Mouse (Mus musculus): ENCODE measurements at regions not wholly inside any gene's neighbourhood (a gene's known extent, or its start where the extent isn't known, plus 50 kb on each side); places are given as distances from the start of the nearest gene placed in this dataset.

DNA sequence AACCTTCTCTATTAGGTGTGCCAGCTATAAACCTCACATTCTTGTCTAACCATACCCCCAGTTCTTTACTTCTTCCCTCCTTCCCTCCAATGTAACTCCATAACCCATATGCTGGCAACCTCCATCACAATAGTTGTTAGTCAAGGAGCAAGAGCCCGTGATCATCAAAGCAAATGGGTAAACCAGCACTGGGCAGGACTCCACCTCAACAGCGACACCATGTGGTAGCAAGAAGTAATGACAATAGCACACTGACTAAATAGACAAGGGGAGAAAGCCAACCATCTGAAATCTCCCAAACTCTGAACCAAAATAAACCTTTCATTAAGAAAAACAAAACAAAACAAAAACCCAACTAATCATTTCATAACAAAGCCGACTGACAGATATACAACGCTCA lies 297.8 kb downstream of the Psat1 start:
- DNase-seq (ENCODE audit: extremely low spot score, low read depth, low spot score): peak; percentile 49

DNA sequence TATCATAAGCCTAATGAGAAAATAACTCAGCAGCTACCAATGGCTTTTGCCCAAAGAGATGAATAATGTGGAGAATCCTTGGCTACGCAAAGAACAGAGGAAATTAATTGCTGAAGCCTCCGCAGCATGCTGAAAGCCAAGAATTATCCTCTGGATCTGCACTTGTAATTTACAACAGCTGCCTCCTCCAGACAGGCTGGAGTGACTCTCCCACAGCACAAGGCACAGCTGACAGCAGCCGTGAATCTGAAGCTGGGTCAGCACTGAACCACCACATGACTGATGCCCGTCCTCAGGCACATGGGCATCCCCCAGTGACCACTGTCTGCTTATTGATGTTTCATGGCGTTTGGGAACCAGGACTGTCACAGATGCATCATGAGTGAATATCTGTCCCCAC lies 299.8 kb downstream of the Psat1 start:
- DNase-seq (ENCODE audit: extremely low spot score, low read depth, low spot score): no peak

DNA sequence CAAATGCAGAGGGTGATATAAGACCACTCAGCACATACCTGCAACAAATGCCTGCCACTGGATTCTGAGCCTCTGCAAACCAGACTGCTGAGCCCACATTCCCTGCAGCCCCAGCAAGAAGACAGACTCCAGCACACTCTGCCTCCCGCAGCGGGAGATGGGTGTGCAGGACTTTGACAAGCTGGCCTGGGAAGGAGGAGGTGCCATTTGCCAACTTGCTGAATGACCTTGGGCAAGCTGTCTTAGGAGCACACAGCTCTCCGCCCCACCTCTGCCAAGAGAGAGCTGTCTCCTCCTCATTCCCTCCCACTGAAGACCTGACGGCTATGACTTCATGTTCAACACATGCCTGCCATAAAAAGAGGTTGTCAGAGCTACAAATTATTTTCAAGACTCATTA lies 302.4 kb downstream of the Psat1 start:
- DNase-seq (ENCODE audit: extremely low spot score, low read depth, low spot score): no peak

DNA sequence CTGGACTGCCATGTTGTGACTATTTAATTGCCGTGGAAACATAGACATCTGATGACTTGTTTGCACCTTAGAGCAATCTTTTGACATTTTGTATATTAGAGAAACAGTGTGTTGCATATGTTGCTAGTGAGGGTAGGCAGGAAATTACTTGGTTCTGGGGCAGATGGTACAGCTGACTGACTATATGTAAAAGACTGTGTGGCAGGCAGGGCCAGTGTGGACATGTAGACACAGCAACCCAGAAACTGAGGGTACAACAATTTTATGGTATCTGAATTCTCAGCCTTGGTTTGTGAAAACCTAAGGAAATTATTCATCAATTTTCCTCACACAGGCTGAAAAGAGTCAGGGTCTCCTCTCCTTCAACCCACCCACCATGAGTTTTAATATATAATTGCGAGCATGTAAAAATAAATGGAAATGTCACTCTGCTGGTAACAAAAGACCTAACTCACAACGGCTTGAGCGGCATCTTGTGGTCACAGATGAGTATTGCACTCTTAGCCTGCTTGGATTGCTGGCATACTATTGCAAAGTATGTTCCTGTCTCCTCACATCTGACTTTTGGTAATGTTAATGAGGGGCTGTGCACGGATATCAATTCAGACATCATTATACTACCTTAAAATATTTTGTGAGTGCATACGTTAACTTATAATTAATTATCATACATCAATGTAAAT lies 329.8 kb downstream of the Psat1 start:
- DNase-seq (ENCODE audit: extremely low spot score, low read depth, low spot score): no peak

DNA sequence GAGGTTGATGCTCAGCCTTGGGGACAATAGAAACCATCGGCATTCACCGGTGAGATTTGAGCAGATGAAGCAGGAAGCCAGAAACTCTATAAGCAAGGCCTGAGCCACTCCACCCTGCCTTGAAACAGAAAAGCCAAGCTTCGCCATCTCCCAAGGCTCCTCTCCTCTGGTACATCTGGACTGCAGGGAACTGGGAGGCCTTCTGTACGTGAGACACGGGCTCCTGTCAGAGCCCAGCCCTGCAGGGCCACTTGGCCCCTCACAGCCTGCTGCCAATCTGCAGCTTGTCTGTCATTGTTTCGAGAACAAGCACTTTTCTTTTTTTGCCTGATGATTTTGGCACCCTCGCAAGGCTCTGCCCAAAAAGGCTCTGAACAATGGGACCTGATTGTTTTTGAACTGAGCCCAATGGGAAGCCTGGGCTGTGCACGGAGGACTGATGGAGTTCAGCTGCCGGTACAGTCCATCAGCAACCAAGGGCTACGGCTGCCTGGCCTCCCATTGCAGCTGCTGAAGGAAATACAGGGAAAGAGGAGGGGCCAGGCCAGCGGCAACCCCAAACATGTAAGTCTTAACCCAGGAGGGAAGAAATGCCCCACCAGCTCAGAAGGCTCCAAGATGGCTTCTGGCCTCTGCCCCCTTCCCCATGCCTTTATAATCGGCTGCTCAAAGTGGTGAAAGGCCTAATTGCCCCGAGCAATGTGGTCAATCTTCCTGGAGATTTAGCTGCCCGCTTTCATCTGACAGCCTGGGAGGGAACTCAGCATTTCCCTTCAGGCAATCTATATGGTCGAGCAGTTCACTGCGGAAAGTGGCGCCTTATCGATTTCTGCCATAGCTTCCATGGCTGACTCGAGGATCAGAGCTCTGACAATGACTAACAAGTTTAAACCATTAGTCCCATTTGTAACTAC lies 332.2 kb downstream of the Psat1 start:
- no peak for DNase-seq (ENCODE audit: extremely low spot score, low read depth, low spot score)

DNA sequence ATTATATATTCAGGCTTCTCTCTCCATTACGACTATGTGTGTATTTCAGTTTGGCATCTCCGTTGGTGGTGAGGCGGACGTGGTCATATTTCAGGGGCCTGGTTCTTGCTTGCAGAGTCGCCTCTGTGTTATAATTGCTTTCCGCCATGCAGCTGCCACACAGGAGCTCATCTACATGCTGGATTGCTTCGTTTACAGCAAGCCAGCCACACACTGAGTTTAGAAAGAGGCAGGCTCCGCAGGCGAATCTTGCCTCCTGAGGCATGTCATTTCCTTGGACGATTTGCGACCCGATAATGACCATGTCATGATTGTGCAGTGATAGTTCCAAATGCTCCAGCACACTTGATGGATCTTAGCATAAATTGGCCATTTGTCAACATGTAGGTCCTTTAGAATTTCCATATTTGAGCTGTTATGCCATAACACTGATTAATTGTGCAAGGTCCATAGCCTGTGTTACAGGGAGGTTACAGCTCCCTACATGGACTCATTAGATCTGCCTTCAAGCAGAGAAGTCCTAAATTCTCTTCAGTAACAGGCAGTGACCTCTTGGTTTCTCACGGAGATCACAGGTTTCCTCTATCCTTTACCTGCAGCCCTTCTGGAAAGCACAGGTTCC lies 335.9 kb downstream of the Psat1 start:
- no peak for DNase-seq (ENCODE audit: extremely low spot score, low read depth, low spot score)

DNA sequence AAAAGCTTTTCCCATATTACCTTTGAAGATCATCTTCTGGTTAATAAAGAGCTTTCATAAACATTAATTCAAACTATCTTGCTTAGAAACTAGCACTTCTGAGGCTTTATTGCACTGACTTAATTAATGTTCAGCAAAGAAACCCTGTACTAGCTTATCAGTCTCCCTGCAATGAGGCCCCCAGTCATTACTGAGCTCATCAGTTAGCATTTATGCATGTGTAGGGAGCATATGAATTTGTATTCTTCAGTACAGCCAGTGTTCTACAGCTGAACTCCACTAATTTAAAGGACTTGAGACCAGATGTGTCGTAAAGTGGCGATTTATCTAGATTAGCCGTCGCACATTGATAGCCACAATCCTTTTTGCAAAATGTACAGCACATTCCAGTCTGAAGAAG lies 340.7 kb downstream of the Psat1 start:
- DNase-seq (ENCODE audit: extremely low spot score, low read depth, low spot score): no peak

DNA sequence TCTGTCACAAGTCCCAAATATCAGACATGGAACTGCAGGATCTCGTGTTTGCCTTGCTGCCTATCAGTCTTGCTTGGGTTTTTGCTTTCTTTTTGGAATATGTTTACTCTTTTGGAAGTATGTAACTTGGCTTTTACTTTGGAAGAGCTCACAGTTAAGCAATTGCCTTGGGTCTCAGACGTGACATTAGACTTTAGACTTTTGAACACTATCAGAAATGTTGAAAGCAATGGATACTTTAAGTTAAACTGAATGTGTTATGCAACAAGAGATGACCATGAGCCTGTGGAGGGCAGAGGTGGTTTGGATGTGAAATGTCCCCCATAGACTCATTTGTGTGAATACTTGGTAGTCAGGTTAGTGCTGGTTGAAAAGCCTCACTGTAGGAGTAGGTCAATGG lies 354.3 kb downstream of the Psat1 start:
- DNase-seq (ENCODE audit: extremely low spot score, low read depth, low spot score): no peak

DNA sequence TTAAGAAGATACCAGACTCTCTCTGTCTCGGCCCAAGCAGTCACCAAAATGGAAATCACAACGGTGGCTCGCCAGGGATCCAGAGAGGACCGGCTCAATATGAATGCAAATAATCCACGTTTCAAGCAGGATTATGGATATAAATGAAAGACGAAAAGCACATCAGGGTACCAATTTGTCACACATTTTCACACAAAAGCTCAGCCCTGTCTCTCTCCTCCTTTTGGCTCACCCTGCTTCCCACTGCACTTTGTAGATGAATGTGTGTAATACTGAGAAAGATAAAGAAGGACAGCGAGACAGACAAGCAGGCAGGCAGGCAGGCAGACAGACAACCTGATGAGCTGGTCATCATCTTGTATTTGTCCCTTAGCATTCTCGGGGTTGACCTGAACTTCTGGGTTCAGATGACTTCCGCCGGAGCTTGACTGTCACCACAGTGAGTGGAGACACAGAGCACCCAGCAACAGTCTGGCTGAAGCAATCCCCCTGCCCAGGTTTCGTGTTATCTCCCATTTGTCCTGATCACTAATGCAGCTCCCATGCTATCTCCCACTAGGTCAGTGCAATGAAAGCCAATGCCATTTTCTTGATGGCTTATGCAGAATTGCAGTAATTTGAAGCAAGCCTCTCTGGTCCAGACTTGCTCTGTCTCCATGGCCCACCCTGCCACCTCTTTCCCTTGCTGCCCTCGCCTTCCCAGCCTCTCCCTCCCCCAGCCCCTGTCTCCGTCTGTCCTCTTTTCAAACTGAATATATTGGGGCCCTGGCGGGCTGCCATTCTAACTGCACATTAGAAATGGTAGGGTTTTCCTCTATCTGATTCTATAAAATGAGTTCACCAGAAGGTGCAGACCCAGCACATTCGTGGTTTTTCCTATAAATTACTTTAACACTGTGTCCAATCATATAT lies 363.1 kb downstream of the Psat1 start:
- DNase-seq (ENCODE audit: extremely low spot score, low read depth, low spot score): no peak

DNA sequence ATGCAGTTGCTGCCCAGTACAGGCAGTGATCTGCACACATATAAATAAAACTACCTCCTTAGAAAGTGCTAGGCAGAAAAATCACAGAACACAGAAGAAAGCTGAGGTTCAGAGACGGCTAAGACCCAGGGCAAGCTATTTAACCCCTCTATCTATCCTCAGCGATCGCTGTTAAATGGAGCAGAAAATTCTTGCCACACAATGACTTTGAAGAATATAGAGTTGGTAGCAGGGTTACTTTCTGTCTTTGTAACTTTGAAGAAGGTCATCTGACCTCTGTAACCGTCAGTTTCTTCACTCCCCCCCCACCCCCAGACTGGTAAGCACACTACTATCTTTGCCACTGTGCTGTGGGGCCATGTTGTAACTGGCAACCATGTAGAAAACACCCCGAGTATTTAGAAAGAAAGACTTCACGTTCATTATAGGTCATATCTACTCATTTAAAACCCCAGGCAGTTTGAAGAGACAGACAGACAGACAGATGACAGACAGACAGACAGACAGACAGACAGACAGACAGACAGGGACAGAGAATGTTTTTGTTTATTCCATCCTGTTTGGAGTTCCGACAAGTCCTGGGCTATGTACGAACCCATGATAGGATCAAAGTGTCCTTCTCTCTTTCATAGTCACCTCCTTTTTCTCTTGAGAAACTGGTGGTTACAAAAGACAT lies 363.9 kb downstream of the Psat1 start:
- DNase-seq (ENCODE audit: extremely low spot score, low read depth, low spot score): no peak

DNA sequence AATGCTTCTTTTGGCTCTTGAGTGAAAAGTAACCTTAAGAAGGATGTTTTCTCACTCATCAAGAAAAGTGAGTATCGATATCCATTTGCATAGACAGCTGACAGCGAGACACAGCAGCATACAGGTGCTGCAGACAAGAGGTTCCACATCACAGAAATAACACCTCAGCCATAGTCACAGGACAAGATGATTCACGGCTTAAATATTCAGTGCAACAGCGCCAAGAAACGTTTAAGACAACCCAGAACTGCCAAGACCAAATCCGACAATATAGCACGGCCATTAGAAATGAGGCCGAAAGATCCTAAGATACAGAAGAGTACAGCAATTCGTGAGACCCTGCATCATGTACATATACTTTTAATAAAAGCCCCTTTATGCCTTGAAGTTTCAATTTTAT lies 375.9 kb downstream of the Psat1 start:
- no peak for DNase-seq (ENCODE audit: extremely low spot score, low read depth, low spot score)

DNA sequence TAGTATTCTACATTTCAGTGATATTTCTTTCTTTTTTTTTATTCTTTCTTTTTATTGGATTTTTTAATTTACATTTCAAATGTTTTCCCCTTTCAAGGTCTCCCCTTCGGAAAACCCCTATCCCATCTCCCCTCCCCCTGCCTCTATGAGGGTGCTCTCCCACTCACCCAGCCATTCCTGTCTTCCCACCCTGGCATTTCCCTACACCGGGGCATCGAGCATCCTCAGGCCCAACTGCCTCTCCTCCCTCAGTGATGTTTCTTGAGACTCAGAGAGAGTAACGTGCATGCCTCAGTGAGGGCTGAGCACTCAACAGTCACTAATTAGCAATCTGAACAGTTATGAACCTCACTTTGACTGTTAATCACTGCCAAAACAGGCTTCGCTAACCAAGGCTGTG lies 385.6 kb downstream of the Psat1 start:
- no peak for DNase-seq (ENCODE audit: extremely low spot score, low read depth, low spot score)

DNA sequence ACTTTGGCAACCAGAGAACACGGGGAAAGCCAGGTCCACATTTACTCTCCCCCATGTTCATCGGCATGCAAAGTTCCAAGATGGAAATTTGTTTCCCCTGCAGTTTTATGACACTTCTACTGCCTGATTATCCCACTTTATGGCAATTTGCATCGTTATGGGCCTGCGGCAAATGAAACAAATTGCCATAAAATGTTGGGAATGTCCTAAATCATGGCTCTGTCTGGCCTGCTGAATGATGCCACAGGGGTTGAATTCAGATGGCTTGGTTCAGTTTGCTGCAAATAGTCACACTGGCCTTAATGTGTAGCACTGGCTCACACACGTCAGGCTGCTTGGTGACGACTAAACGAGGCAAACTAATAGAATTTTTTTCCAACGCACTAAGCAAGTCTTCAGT lies 393.2 kb downstream of the Psat1 start:
- peak; percentile 10 for DNase-seq (ENCODE audit: extremely low spot score, low read depth, low spot score)

DNA sequence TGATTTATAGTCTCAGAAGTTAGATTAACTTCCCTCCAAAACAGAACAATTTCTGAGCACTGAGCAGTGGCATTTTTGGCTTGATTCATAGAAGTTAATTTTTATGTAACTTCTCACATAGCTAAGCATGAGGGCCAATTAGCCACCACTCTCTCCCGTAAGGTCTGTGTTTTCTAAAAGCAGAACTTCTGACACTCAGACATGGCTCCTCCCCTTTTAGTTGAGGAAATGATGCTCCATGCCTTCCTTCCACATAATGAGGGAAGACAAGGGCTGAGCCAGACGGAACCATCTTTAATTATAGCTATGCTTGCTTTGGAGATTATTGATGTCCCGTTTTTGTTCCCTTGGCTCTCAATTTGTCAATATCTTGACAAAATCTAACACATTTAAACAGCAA lies 429.3 kb downstream of the Psat1 start:
- no peak for DNase-seq (ENCODE audit: extremely low spot score, low read depth, low spot score)

DNA sequence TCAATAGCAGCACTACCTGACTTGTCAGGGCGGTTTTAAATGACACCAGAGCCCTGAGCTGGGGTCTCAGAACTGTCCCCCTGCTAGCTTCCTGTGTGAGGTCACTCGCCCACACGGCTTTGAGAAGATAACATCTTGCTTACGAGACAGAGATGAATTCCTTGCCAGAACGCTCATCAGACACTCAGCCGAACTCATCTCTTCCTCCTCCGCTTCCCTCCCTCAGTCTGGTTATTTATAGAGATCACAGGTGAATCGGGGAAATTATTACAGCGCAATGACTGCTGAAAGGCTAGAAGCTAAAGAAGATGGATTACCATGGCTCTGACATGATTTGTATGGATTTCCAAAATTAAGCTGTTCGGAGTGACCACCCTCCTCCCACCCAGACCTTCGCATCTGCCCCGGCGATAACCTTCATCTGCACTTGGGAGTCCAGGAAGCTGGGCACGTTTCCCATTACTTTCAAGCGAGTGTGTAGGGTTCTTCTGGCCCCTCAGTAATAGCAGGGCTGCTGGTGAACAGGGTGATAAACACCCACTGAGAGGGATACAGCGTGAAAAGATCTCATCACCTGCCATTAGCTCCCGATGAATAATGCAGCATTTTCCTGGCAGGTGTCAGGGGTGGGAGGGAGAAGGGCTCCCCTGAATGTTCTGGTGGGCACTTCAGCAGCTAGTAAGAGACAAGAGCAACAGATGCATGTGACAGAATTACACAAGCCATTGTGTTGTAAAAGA lies 430.4 kb downstream of the Psat1 start:
- DNase-seq (ENCODE audit: extremely low spot score, low read depth, low spot score): no peak

DNA sequence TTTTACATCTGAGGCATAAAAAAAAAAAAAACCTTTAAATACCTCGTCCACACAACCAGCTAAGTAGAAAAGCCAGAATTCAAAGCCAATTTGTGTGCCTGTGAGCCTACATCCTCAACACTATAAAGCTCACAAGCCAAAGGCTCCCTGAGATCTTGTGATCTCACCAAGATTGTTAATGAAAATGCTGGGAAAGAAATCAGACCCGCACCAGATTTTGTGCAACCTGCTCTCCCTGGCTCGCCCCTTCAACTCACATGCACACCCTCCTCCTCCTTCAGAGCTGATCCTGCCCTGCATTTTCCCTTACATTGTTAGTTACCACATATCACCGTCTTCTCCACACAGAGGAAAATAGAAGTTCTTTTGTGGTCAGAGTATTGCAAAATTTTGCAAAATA lies 433.9 kb downstream of the Psat1 start:
- DNase-seq (ENCODE audit: extremely low spot score, low read depth, low spot score): no peak

DNA sequence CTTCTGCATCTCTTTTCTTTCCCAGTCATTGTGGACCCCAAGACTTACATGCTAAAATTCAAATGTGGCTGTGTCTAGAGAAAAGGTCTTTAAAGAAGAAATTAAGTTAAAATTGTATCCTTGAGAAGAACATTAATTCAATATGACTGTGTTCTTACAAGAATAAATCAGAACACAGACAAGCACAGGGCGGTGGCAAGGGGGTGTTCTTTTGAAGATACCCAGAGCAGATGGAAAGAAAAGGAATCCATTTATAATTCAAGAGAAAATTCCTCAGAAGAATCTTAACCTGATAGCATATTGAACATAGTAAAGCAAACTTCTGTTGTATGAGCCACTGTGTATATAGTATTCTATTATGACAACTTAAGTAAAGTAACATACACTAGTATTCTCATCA lies 436.7 kb downstream of the Psat1 start:
- no peak for DNase-seq (ENCODE audit: extremely low spot score, low read depth, low spot score)

DNA sequence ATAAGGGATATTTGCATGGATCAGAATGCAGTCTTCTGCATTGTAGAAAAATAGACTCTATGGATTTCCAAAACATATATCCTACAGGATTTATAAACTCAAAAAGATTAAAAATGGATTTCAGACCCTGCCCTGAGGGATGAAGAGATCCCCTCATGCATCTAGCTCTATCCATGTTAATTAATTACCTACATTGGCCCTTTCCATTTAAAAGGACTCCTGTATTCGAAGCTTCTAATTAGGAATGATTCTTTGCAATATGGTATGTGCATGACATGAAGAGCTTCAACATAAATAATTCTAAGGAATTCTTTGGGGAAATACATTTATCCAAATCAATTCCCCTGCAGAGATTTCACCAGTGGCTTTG lies 444.2 kb downstream of the Psat1 start:
- DNase-seq (ENCODE audit: extremely low spot score, low read depth, low spot score): no peak

DNA sequence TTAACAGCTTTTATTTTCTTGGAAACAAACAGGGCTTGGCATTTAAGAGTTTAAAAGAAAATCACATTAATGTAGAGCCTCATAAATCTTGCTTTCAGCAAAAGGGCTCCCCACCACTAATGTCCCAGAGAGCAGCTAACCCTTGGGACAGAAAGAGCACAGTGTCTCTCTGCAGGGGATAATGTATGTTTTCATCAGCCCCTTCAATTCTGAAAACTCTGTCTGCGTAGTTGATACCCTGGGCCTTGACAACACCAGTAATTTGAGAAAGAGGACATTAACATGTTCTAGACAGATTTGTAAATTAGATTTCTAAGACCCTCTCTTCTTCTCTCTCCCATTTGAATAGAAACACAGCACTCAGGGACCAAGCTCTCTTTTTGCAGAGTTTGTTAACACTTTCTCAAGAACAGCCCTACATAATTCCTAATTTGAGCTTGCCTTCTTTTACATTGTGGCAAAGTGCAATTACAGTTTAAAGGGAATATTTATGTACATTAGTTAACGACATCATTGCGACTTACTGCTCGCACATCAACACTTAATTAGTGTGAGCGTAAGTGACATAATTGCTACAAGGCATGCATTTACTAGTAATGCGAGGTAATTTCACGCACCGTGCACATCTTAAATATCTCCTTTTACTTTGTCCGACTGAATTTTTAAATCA lies 444.7 kb downstream of the Psat1 start:
- DNase-seq (ENCODE audit: extremely low spot score, low read depth, low spot score): peak; percentile 20

All from hindlimb bud, embryonic 11.5 days (tissue).